Mouse (Mus musculus) brain, embryonic 14.5 days (tissue): ENCODE measurements around the gene Gm44790. TPM values are rescaled to one million over a fixed set of nuclear protein-coding genes. Genes with fewer than 3 reads are reported as not detected.
"Not testable (repeated sequence)": the region's sequence is repeated elsewhere in the genome, so short reads cannot be mapped to it uniquely, and the experiment has no call there.

Experiments
- DNase-seq: peaks from one replicate; pipeline ENCODE4 v3.0.0-alpha.2; 2011; ENCODE audit warnings: low read depth
- CTCF ChIP-seq: fragments of 200-500 bp; IDR thresholded peaks from 2 replicates; pipeline ENCODE4 v1.5.1; 2012; ENCODE audit warnings: inconsistent platforms, mild to moderate bottlenecking, moderate library complexity, borderline replicate concordance; ENCODE audit not compliant: insufficient read depth, insufficient read length; ENCODE audit errors: extremely low read depth
- POLR2A ChIP-seq: fragments of 200-500 bp; IDR thresholded peaks from 2 replicates; pipeline ENCODE4 v1.6.1; 2012; ENCODE audit warnings: mild to moderate bottlenecking, inconsistent platforms, borderline replicate concordance; ENCODE audit not compliant: poor library complexity, insufficient read depth, insufficient read length, severe bottlenecking; ENCODE audit errors: extremely low read depth
- polyA plus RNA-seq: library from polyadenylated mRNA; depleted of rRNA; stranded (reverse); fragments of >200 nt; gene quantifications from 2 replicates; pipeline ENCODE4 v1.2.3, GENCODE M21; 2012; rRNA removed

Gene Gm44790
- polyA plus RNA-seq, 1 experiment: 1.9 TPM

DNA sequence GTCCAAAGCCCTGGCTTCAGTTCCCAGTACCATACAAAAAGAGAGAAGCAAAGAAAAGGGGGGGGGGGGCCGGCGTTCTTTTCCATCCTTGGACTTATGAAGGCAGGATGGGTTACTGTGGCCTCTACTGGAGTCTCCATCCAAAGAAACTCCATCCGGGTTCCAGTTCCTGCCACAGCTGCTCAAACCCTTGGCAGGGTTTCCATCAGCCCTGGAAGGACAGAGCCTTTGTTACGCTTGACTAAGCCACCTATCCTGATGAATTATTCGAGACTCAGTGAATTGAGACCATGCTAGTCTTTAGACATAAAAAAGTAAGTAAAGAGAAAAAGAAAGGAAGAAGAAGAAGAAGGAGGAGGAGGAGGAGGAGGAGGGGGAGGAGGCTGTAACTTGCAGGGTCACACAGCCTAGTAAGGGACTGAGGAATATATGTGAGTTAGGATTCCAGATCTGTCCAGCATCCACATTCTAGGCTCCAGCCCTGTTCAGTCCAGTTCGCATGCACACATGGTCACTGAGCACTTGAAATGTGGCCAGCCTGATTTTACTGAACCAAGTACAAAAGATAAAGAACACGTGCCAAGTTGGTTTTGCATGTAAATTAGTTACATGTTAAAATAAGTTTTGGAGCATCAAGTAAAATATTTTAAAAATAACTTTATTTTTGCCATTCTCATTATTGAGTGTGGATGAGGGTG, 59.6 kb downstream of the Gm44790 start:
- TF ChIP-seq POLR2A: no peak
- TF ChIP-seq CTCF: no peak
- DNase-seq: peak; percentile 35

- TF ChIP-seq CTCF (0 out of 2 replicates have a peak, but pooled peaks have one; percentile 10), POLR2A (peak; percentile 78; the same call in 1 of the 2 replicates)
- DNase-seq: peak; percentile 96
Measured at GRCm38 (mm10) chr6:86487358-86488148, 61.1 kb downstream of the Gm44790 start.

DNA sequence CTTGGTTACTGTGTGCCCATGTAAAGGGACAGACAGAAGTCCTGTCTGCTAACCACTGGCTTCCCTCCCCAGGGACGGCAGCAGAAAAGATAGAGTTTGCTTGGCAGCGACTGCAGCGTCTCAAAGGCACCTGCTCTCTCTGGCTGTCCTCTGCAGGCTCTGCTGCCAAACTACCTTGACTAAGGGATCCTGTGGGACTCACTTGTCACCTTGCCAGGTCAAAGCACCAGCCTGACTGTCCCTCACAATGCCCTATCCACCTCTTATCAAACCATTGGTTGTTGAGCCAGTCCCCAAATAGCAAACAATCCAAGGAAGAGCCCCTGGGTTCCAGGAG, 61.7 kb downstream of the Gm44790 start:
- DNase-seq: peak; percentile 61
- TF ChIP-seq CTCF (no peak), POLR2A (no peak)

DNA sequence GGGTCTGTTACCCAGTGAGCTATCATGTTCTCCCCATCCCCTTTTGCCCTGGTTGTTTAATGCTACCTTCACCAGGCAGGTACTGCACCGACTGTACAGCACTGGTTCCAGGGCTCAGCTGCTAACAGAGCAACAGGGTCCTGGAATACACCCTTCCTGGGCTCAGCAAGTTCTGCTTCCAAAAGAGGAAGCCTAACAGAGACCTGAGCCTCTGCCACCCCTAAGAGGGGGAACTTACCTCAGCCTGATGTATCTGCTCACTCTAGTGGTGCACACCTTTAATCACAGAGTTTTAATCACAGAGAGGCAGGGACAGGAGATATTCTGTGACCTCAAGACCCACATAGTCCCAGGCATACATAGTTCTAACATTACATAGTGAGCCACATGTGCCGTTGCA, 63.5 kb downstream of the Gm44790 start:
- TF ChIP-seq CTCF (no peak), POLR2A (no peak)
- DNase-seq: no peak

DNA sequence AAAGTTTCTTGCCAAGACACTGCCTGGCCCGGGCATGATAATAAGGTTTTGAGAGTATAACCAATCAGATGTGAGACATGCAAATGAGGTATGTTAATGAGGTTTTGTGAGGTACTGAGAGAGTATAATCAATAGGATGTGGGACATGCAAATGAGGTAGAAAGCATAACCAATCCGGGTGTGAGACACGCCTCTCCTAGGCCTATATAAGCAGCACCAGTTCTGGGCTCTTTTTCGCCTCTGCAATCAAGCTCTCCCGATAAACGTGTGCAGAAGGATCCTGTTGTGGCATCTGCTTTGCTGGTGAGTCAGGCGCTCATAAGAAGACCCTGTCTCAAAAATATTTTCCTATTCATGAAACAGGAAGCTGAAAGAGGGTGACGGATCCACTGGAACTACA, 64.0 kb downstream of the Gm44790 start:
- not testable (repeated sequence) for DNase-seq

- no peak for TF ChIP-seq CTCF
- no peak for TF ChIP-seq POLR2A
- no peak for DNase-seq
Measured at GRCm38 (mm10) chr6:86493469-86494263, 67.2 kb downstream of the Gm44790 start.

DNA sequence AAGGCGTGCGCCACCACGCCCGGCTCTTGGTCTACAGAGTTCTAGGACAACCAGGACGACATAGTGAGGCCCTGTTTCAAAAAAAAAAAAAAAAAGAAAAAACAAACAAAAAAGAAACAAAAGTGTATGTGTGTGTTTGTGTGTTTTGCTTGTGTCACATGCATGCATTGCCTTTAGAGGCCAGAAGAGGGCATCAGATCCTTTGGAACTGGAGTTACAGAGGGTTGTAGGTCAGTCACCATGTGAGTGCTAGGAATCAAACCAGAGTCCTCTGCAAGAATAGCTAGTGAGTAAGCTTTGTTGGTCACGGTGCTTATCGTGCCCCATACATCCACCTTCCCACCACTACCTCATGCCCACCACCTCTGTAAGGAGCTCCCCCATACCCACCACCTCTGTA, 68.3 kb downstream of the Gm44790 start:
- no peak for TF ChIP-seq CTCF
- TF ChIP-seq POLR2A: no peak
- no peak for DNase-seq

Other genes with a start within 250 kb of the Gm44790 start
- 5.3 and 10.0 TPM in 2 replicates for gene Tgfa, start 231.4 kb upstream of the Gm44790 start, polyA plus RNA-seq
- 56.5 and 58.2 TPM in 2 replicates for gene Fam136a, start 61.0 kb upstream of the Gm44790 start, polyA plus RNA-seq
- 175 and 203 TPM in 2 replicates for gene Snrpg, start 55.4 kb upstream of the Gm44790 start, polyA plus RNA-seq
- gene Pcyox1, start 29.5 kb upstream of the Gm44790 start, polyA plus RNA-seq: 71.4 and 72.1 TPM in 2 replicates
- gene Tia1, start 22.4 kb upstream of the Gm44790 start, polyA plus RNA-seq: 331 and 433 TPM in 2 replicates
- gene C87436, start 11.7 kb downstream of the Gm44790 start, polyA plus RNA-seq: 18.0 and 21.2 TPM in 2 replicates
- 240 and 297 TPM in 2 replicates for gene Pcbp1, start 99.7 kb downstream of the Gm44790 start, polyA plus RNA-seq
- 2.0 and 3.3 TPM in 2 replicates for gene Asprv1, start 201.5 kb downstream of the Gm44790 start, polyA plus RNA-seq
- gene Mxd1, start 242.5 kb downstream of the Gm44790 start, polyA plus RNA-seq: 19.3 and 24.0 TPM in 2 replicates